Mouse (Mus musculus) layer of hippocampus, postnatal 14 days (tissue): ENCODE data around the gene Aldh8a1. TPM values are rescaled to one million over a fixed set of nuclear protein-coding genes. Genes with fewer than 3 reads are reported as not detected.
"Not testable (repeated sequence)": the region's sequence is repeated elsewhere in the genome, so short reads cannot be mapped to it uniquely, and the experiment has no call there.

Experiments used
- DNase-seq, 2 experiments: peaks; one replicate each; pipeline ENCODE4 v3.0.0; 2021 to 2022; ENCODE audit warnings: low spot score in 2 of 2, mixed read lengths in 1 of 2
- total RNA-seq, 2 experiments: library from RNA; stranded (reverse); gene quantifications; 2 replicates each; pipeline ENCODE4 v1.2.3; 2021

The Aldh8a1 gene
- total RNA-seq, 2 experiments from 2014 or later, result not detected

DNA sequence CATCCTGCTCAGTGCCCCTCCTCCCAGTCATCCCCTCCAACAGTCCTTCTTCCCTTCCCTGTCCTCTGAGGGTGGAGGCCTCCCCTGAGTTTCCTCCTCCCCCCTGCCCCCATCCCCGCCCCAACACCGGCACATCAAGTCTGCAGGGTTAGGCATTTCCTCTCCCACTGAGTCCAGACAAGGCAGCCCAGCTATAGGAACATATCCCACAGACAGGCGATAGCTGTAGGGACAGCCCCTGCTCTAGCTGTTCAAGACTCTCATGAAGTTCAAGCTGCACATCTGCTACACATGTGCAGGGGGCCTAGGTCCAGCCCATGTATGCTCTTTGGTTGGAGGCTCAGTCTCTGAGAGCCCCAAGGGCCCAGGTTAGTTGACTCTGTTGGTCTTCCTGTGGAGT is 10.6 kb upstream of the Aldh8a1 start:
- no peak for DNase-seq

DNA sequence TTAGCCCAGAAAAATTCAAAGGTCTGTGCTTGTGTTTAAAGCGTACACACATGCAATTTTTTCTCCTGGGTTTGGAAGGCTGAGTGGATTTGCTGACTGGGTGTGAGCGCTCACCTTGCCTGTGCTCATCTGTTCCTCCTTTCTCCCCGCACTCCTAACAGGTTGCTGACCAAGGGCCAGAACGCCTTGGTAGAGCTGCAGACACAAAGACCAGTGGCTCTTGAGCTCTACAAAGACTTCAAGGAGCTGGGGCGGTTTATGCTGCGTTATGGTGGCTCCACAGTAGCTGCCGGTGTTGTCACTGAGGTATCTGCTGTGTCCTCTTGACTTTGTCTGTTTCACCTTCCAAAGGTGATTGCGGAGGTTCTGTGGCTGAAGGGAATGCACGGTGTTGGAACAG is 9.6 kb upstream of the Aldh8a1 start:
- DNase-seq, result no peak

- DNase-seq, result no peak
Measured at GRCm38 (mm10) chr10:21369586-21369985, 7.5 kb upstream of the Aldh8a1 start.

- no peak for DNase-seq
Measured at GRCm38 (mm10) chr10:21372271-21372670, 4.8 kb upstream of the Aldh8a1 start.

DNA sequence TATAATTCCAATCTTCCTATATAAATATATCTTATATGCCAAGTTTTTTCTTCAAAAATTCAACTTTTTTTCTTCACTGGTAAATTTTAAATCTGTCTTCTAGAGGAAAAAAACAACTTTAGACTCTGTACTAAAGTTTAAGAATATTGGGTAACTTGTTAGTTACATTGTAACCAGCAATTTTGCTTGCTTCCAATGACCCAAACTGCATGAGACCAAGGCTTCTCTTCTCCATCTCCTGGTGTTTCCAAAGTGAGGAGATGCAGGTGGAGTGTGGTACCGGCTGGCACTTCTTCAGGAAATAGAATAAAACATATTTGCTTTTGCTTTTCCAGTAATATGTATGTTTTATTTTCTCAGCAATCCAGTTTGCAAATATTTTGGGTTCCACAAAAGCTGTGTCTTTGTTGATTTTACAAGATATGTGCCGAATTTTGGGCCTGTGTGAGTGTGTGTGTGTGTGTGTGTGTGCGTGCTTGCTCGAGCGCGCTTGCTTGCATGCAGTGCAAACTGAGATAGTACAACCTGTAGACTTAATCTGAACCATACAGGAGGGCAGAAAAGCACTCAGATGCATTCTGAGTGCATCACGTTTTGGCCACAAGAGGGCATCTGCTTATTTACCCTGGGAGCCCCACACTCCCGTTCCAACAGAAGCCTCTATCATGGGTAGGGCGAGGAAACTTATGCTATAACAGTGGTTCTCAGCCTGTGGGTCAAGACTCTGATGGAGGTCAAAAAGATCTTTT is 1.3 kb downstream of the Aldh8a1 start:
- DNase-seq, result no peak

- peak in 1 of 2 experiments; percentile 91 for DNase-seq
Measured at GRCm38 (mm10) chr10:21382914-21383313, 5.8 kb downstream of the Aldh8a1 start.

GRCm38 (mm10) chr10:21385111-21385663 is 8.1 kb downstream of the Aldh8a1 start:
- DNase-seq, result no peak

DNA sequence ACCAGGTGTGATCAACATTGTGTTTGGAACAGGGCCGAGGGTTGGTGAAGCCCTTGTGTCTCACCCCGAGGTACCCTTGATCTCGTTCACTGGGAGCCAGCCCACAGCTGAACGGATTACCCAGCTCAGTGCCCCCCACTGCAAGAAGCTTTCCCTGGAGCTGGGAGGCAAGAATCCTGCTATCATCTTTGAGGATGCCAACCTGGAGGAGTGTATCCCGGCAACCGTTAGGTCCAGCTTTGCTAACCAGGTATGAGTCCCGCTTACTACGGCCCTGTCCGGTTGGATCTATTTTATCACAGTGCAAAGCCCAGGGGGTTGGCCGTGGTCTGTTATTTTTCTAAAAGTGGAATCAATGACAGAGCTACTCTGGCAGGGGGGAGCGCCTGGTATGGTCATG is 12.0 kb downstream of the Aldh8a1 start:
- DNase-seq, result no peak

- no peak for DNase-seq
Measured at GRCm38 (mm10) chr10:21390440-21390839, 13.3 kb downstream of the Aldh8a1 start.

GRCm38 (mm10) chr10:21391286-21391685 is 14.2 kb downstream of the Aldh8a1 start:
- no peak for DNase-seq

DNA sequence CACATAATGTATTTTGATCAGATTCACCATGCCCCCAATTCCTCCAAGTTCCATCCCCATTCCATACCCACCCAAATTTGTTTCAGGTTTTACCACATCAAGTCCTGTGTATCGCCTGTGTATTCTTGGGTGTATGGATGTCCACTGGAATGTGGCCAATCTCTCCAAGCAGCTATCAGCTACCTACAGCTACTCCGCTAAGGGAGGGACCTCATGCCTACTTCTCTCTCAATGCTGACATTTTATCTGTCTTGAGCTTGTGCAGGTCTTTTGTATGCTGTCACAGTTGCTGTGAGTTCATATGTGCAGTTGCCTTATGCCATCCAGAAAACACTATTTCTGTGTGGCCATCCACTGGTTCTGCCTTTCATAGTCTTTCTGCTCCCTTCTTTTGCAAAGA is 16.3 kb downstream of the Aldh8a1 start:
- no peak for DNase-seq

- DNase-seq, result no peak
Measured at GRCm38 (mm10) chr10:21395426-21396139, 18.5 kb downstream of the Aldh8a1 start.

- DNase-seq, result not testable (repeated sequence)
Measured at GRCm38 (mm10) chr10:21398873-21399425, 21.9 kb downstream of the Aldh8a1 start.

DNA sequence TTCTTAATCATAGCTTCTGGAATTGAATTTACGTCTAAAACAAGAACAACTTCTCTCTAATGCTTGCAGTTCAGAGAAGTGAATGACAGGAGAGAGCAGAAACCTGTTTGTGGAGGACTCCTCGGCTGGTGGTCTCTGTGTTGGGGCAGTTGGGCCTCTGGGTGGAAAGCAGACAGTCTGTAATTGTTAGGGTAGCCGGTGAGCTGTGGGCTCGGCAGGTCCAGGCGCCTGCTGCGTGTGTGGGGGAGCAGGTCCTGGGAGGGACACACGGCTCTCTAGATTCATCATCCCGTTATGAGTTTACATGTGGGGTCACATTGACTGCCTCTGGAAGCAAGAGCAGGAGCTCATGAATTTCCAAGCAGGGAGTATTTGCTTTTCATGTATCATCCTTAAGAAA is 22.5 kb downstream of the Aldh8a1 start:
- no peak for DNase-seq

- no peak for DNase-seq
Measured at GRCm38 (mm10) chr10:21400031-21400430, 22.9 kb downstream of the Aldh8a1 start.

DNA sequence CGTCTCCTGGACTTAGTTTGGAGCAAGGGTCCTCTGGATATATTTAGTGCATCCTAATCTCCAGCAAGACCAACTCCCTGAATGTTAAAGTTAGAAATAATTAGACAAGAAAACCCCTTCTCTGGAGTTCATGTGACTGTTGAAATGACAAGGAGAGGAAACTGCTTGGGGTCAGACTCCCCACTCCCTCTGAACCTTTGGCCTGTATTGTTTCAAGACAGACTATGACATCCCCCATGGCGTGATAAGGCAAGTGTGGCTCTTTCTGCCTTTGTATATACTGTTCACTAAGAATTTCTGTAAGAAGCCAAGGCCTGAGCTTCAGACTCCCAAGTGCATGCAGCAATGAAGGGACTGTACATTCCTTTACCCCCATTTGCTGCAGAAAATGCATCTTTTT is 23.4 kb downstream of the Aldh8a1 start:
- no peak for DNase-seq

DNA sequence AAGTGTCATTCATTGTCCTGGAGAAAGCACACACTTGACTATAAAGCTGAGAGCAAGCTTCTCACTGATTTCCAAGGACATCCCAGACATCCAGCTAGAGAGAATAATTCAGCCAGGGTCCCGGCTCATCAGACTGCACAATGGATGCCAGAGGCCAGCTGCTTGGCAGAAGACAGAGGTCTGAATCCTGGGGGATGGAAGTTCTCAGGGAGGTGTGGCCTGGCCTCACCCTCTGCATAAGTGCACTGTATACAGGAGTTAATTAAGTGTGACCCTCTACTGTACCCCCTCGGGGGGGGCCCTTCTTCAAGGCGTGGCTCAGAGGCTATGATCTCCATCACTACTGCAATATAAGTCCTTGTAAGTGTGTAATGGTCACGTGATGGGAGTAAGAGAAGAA is 24.2 kb downstream of the Aldh8a1 start:
- no peak for DNase-seq

DNA sequence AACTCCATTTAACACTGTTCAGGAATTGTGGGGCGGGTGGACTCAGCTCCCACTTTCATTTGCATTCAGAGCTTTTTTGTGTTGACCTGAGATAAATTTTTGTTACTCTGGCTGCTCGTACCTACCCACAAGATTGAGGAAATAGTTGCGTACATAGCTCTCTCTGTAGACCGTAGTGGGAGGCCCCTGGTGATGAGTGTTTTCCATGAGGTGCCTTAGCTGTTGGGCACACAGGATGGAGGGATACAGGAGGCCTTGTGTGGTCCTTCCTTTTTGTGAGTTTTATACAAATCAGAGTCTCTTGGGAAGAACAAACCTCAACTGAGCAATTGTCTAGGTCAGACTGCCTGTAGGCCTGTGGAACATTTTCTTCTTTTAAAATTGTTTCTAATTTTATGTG is 27.7 kb downstream of the Aldh8a1 start:
- DNase-seq, result no peak

- no peak for DNase-seq
Measured at GRCm38 (mm10) chr10:21405707-21406534, 28.8 kb downstream of the Aldh8a1 start.

DNA sequence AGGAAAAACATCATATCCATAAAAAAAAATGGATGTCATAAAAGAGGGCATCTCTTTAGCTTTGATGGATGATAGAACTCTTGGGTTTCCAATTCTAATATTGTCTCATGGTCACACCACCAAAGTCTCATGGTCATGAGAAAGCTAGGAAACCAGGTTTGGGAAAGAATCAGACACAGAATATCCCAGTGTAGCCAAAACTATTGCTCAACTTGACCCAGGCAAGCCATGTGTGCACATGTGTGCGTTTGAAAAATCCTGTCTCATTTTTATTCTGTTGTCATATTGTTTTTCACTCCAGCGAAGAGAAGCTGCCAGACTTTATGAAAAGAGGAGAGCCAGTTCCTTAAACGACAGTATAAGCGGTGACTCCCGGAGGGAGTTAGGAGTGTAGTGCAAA is 33.6 kb downstream of the Aldh8a1 start:
- DNase-seq, result no peak

- no peak for DNase-seq
Measured at GRCm38 (mm10) chr10:21411621-21412205, 34.6 kb downstream of the Aldh8a1 start.
